Mouse (Mus musculus): Measurements from ENCODE around the gene Gm17334.

DNA sequence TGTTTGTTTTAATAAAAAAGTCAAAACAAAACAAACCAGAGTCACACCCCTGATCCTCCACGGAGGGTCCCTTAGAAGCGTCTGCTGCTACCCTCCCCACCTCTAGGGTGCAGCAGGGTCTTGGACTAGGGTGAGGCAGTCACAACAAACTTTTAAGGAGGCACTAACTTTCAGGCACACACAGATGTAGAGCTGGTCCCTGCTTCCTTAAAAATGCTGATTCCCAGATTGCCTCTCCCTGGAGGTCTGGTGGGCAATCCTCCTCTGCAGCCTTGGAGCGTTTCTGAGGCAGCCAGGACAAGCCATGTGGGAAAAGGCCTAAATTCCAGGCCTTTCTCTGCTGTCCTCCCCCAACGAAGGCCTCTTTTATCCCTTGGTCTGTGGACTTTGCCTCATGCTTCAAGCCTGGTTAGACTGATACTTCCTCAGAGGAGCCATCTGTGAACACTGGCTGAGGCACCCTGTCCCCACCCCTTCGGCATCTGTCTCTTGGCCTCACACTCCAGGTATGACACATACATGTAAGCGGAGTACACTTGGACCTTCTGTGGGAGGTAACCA, 14.1 kb downstream of the Gm17334 start:
- TF ChIP-seq CTCF (IDR thresholded peaks at IDR 0.05; ENCODE audit: control insufficient read depth, insufficient read depth, low read length) (peak; percentile 52), POLR2A (IDR thresholded peaks at IDR 0.05; ENCODE audit: borderline replicate concordance, control insufficient read depth, low read depth, low read length) (no peak)

All from bone marrow, adult 2 months (tissue).